Mouse (Mus musculus) CD4-positive, CD25-positive, alpha-beta regulatory T cell, adult 9 weeks (primary cell): Measurements from ENCODE around the gene Lcor. TPM values are rescaled to one million over a fixed set of nuclear protein-coding genes. Genes with fewer than 3 reads are reported as not detected.

Source experiments
- polyA plus RNA-seq: library from polyadenylated mRNA; unstranded; fragments of 100-300 nt; shearing (Covaris generic); gene quantifications from one replicate; pipeline ENCODE4 v1.2.1, GENCODE M21; 2017

Gene Lcor
- 13.0 TPM for polyA plus RNA-seq

GRCm38 (mm10) chr19:41482190-41482908, at the start of gene Lcor:
TSS of gene Lcor (plus strand) at chr19:41482637.

GRCm38 (mm10) chr19:41581706-41582420, 99.4 kb downstream of the Lcor start, which contains the start of gene Gm340:
TSS of gene Gm340 (plus strand) at chr19:41582370.

Other genes starting within 250 kb of the Lcor start
- 15.8 TPM for gene Tm9sf3, start 218.6 kb upstream of the Lcor start, polyA plus RNA-seq
- 4.1 TPM for gene Pik3ap1, start 97.5 kb upstream of the Lcor start, polyA plus RNA-seq
- gene Gm340, start 99.7 kb downstream of the Lcor start, polyA plus RNA-seq = 5.6 TPM